Mouse (Mus musculus) spleen, adult 2 months (tissue): ENCODE results near the gene Zp1.

Experiments used
- CTCF ChIP-seq: fragments of 200-500 bp; IDR thresholded peaks from 2 replicates; pipeline ENCODE4 v1.5.1; 2011; ENCODE audit warnings: mild to moderate bottlenecking, inconsistent platforms; ENCODE audit not compliant: insufficient read depth, insufficient read length, insufficient replicate concordance; ENCODE audit errors: extremely low read depth
- POLR2A ChIP-seq: fragments of 200-500 bp; IDR thresholded peaks from 2 replicates; pipeline ENCODE4 v1.6.1; 2011; ENCODE audit warnings: low read depth, low read length, inconsistent platforms

DNA sequence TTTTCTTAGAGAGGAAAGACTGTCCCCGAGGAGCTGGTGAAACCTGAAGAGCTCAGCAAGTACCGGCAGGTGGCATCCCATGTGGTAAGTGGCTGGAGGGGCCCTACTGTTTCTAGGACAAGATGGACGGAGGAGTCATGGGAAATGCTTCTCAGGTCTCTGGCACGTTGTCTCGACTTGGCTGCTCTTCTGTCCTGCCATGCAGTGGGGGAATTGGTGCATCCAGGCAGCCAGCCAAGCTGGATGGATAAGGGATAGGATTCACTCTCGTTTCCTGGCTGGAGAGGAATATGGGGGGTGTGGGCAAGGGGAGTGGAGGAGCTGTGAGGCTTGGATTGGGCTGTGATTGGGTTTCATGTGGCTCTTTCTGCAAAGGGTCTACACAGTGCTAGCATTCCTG is 20.1 kb downstream of the Zp1 start:
- no peak for TF ChIP-seq CTCF
- no peak for TF ChIP-seq POLR2A
